Mouse (Mus musculus) C2C12 (cell line): ENCODE results near the gene Tekt4. TPM values are rescaled to one million over a fixed set of nuclear protein-coding genes. Genes with fewer than 3 reads are reported as not detected.

Experiments
- H3K27me3 ChIP-seq: one replicate; pipeline ENCODE4 v1.6.1; 2011; ENCODE audit not compliant: control insufficient read depth, insufficient read depth, insufficient read length
- H3K36me3 ChIP-seq: one replicate; pipeline ENCODE4 v1.6.1; 2011; ENCODE audit not compliant: control insufficient read depth, insufficient read depth
- H3K4me3 ChIP-seq: one replicate; pipeline ENCODE4 v1.5.1; 2011; ENCODE audit warnings: mild to moderate bottlenecking, control low read depth; ENCODE audit not compliant: poor library complexity, insufficient read depth, severe bottlenecking
- H3K79me2 ChIP-seq: one replicate; pipeline ENCODE4 v1.6.1; 2011; ENCODE audit not compliant: control insufficient read depth, insufficient read depth
- H3K79me3 ChIP-seq: one replicate; pipeline ENCODE4 v1.6.1; 2011; ENCODE audit warnings: low read depth, control low read depth
- H3ac ChIP-seq: one replicate; pipeline ENCODE3; 2011; ENCODE audit warnings: low read depth; ENCODE audit not compliant: control insufficient read depth, insufficient read length
- CEBPB ChIP-seq: IDR thresholded peaks from one replicate; pipeline ENCODE4 v1.6.1; 2011; ENCODE audit warnings: low read depth, mild to moderate bottlenecking, control low read depth, moderate library complexity
- CTCF ChIP-seq: IDR thresholded peaks from one replicate; pipeline ENCODE4 v1.5.1; 2011; ENCODE audit not compliant: control insufficient read depth, insufficient read depth, insufficient read length
- FOSL1 ChIP-seq: IDR thresholded peaks from one replicate; pipeline ENCODE4 v1.8.0; 2011; ENCODE audit warnings: mild to moderate bottlenecking, low read length; ENCODE audit not compliant: poor library complexity, insufficient read depth, severe bottlenecking
- MAX ChIP-seq: IDR thresholded peaks from one replicate; pipeline ENCODE4 v1.6.1; 2011; ENCODE audit warnings: mild to moderate bottlenecking, control low read depth
- MYOD1 ChIP-seq: IDR thresholded peaks from one replicate; pipeline ENCODE4 v1.6.1; 2011; ENCODE audit warnings: low read depth; ENCODE audit not compliant: control insufficient read depth, insufficient read length
- MYOG ChIP-seq: IDR thresholded peaks from one replicate; pipeline ENCODE4 v1.6.1; 2011; ENCODE audit not compliant: control insufficient read depth, insufficient read length; ENCODE audit errors: extremely low read depth
- USF1 ChIP-seq: IDR thresholded peaks from one replicate; pipeline ENCODE4 v1.6.1; 2011; ENCODE audit warnings: low read depth, mild to moderate bottlenecking, control low read depth, moderate library complexity
- polyA plus RNA-seq: library from polyadenylated mRNA; unstranded; fragments of >200 nt; fragmentation: generic; extraction: Trizol; gene quantifications from one replicate; pipeline ENCODE4 v1.2.1, GENCODE M21; 2012; ENCODE audit warnings: missing spikeins

The Tekt4 gene
- polyA plus RNA-seq, 1 experiment, result not detected

- no peaks in the 10 kb centered on the region for H3K36me3 ChIP-seq
- no peak overlapping the region for H3K4me3 ChIP-seq
- H3K79me3 ChIP-seq, result no peaks in the 10 kb centered on the region
- H3ac ChIP-seq, result no peak overlapping the region
- no peak for TF ChIP-seq CEBPB
- no peak for TF ChIP-seq CTCF
- TF ChIP-seq MAX, result no peak
- no peak for TF ChIP-seq FOSL1
- TF ChIP-seq MYOD1, result no peak
- no peak for TF ChIP-seq MYOG
- no peak for TF ChIP-seq USF1
- peaks cover 74% of the 10 kb centered on the region for H3K27me3 ChIP-seq
- no peaks in the 10 kb centered on the region for H3K79me2 ChIP-seq
Measured at GRCm38 (mm10) chr17:25447865-25448264, 6.5 kb upstream of the Tekt4 start.

GRCm38 (mm10) chr17:25450329-25450728 is 4.1 kb upstream of the Tekt4 start:
- no peaks in the 10 kb centered on the region for H3K79me3 ChIP-seq
- no peak for TF ChIP-seq MAX
- no peak for TF ChIP-seq CEBPB
- TF ChIP-seq CTCF, result no peak
- TF ChIP-seq MYOG, result no peak
- no peak for TF ChIP-seq MYOD1
- TF ChIP-seq FOSL1, result no peak
- TF ChIP-seq USF1, result no peak
- no peaks in the 10 kb centered on the region for H3K36me3 ChIP-seq
- no peak overlapping the region for H3K4me3 ChIP-seq
- no peak overlapping the region for H3ac ChIP-seq
- peaks cover 53% of the 10 kb centered on the region for H3K27me3 ChIP-seq
- no peaks in the 10 kb centered on the region for H3K79me2 ChIP-seq

DNA sequence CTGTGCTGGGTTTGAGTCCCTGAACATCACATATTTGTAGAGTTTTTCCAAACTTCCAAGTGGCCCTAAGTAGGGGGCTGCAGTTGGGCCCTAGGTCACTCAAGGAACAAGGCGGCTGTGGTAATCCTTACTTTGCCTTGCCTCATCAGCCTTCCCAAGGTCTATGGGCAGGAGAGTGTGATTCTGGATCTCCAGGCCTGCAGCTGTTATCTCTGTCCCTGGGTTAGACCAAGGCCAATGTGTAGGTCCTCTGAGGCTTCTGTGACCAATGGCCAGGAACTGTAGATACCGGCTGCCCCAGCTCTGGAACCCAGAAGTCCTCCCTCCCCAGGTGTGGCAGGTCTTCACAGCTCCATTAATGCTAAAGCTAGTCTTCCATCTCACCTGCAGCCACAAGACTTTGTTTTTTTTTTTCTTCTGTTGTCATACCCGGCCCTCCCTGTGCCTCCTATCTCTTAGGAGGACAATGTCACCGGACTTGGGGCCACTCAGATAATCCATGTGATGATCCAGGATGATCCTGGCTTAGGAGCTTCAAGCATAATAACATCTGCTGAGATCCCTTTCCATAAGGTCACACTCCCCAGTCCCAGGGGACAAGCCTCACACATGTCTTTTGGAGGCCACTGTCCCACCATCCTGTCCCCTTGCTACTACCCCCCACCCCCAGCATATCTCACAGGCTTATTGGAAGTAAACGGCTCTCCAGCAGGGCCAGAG is 2.0 kb upstream of the Tekt4 start:
- H3K79me3 ChIP-seq, result no peaks in the 10 kb centered on the region
- H3ac ChIP-seq, result no peak overlapping the region
- no peaks in the 10 kb centered on the region for H3K79me2 ChIP-seq
- H3K36me3 ChIP-seq, result no peaks in the 10 kb centered on the region
- H3K27me3 ChIP-seq, result peaks cover 38% of the 10 kb centered on the region
- TF ChIP-seq MYOG, result no peak
- no peak for TF ChIP-seq MAX
- no peak for TF ChIP-seq CTCF
- TF ChIP-seq CEBPB, result no peak
- no peak for TF ChIP-seq FOSL1
- no peak for TF ChIP-seq USF1
- TF ChIP-seq MYOD1, result no peak
- H3K4me3 ChIP-seq, result no peak overlapping the region

- TF ChIP-seq USF1, result no peak
- no peak for TF ChIP-seq CEBPB
- no peak for TF ChIP-seq FOSL1
- no peak for TF ChIP-seq MAX
- no peak for TF ChIP-seq CTCF
- no peak for TF ChIP-seq MYOD1
- no peak for TF ChIP-seq MYOG
- Histone ChIP-seq H3ac (no peak overlapping the region), H3K79me3 (no peaks in the 10 kb centered on the region), H3K79me2 (no peaks in the 10 kb centered on the region), H3K36me3 (no peaks in the 10 kb centered on the region), H3K4me3 (no peak overlapping the region), H3K27me3 (peaks cover 13% of the 10 kb centered on the region)
Measured at GRCm38 (mm10) chr17:25456540-25456939, 2.1 kb downstream of the Tekt4 start.

DNA sequence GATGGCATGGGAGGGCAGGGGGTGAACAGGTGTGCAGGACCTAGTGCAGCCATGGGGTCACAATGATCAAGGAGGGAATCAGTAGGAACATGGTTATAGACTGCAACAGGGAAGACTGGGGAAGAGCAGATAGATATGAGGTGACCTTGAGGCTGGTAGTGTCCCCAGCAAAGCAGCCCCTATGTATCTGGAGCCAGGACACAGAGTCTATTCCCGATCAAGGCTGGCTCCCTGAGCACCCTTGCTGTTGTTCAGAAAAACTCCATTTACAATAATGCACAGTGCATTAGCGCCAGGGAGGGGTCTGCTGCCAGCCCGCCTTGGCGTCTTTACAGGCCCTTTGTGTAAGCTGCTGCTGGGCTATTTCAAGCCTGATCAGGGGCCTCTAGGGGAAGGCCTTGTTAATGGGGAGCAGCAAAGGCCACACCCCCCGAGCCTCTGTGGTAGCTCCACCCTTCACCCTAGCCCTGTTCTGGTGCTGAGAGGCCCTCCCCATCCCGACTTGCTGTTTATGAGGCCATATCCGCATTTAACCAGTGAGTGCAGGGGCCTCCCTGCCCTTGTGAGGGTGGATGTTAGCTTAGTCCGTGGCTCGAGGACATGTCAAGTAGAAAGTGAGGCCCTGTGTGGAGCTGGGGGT is 7.9 kb downstream of the Tekt4 start:
- no peak overlapping the region for H3K4me3 ChIP-seq
- TF ChIP-seq USF1 (no peak), CEBPB (no peak), MAX (no peak), MYOG (no peak), MYOD1 (no peak), FOSL1 (no peak), CTCF (no peak)
- H3K27me3 ChIP-seq, result peaks cover 37% of the 10 kb centered on the region
- no peaks in the 10 kb centered on the region for H3K79me3 ChIP-seq
- H3K79me2 ChIP-seq, result no peaks in the 10 kb centered on the region
- H3ac ChIP-seq, result no peak overlapping the region
- H3K36me3 ChIP-seq, result no peaks in the 10 kb centered on the region

DNA sequence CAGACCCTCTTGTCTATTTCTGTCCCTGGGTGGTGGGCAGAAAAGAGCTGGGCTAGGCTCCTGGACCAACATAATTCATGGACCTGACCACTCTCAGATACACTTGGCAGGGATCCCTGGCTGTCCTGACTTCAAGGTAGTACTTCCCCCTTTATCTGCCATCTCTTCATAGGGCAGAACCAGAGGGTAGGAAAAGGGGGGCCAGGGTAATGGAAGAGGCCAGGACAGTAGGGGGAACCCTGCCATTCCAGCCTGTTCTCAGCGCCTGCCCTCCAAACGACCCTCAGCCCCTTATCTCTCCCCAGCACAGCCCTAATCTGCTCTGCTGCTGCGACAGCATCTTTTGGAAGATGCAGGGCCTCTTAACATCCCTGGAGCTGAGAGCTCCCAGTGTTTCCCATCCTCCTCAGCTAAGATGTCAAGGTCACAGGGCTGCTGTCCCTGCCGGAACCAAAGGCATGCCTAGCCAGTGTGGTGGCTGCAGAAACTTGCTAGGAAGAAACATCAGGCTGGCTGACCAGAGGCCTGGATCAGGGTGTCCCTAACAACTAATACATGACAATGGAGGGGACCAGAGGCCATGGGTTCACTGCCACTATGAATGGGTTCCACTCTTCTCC is 9.0 kb downstream of the Tekt4 start:
- TF ChIP-seq MYOG, result no peak
- no peak for TF ChIP-seq FOSL1
- TF ChIP-seq MAX, result no peak
- no peak for TF ChIP-seq USF1
- TF ChIP-seq MYOD1, result no peak
- no peak for TF ChIP-seq CTCF
- no peak for TF ChIP-seq CEBPB

More for the DNA sequence above, 9.0 kb downstream of the Tekt4 start:
- no peak overlapping the region for H3K4me3 ChIP-seq
- H3K79me2 ChIP-seq, result no peaks in the 10 kb centered on the region
- no peak overlapping the region for H3ac ChIP-seq
- peaks cover 45% of the 10 kb centered on the region for H3K27me3 ChIP-seq
- no peaks in the 10 kb centered on the region for H3K36me3 ChIP-seq
- H3K79me3 ChIP-seq, result no peaks in the 10 kb centered on the region
